Mouse (Mus musculus) bone marrow macrophage, adult 2 months (primary cell): ENCODE results near the gene Strbp.

Source experiments
- CTCF ChIP-seq: IDR thresholded peaks from 2 replicates; pipeline ENCODE4 v1.5.1; 2012; ENCODE audit warnings: low read depth, mild to moderate bottlenecking, low read length, moderate library complexity
- POLR2A ChIP-seq: IDR thresholded peaks from 2 replicates; pipeline ENCODE4 v1.6.1; 2012; ENCODE audit warnings: mild to moderate bottlenecking, low read depth, low read length, borderline replicate concordance

GRCm38 (mm10) chr2:37723501-37724090, 19.9 kb upstream of the Strbp start:
- TF ChIP-seq CTCF = no peak
- no peak for TF ChIP-seq POLR2A
